Mouse (Mus musculus): ENCODE data around the gene Olfr45. TPM values are rescaled to one million over a fixed set of nuclear protein-coding genes. Genes with fewer than 3 reads are reported as not detected.
"Not testable (repeated sequence)": the region's sequence is repeated elsewhere in the genome, so short reads cannot be mapped to it uniquely, and the experiment has no call there.

The Olfr45 gene
- polyA plus RNA-seq (2012; ENCODE audit: insufficient read depth, insufficient read length, missing spikeins): not detected in 2 replicates

- TF ChIP-seq POLR2A (IDR thresholded peaks at IDR 0.05; ENCODE audit: borderline replicate concordance, low read depth, low read length) (no peak), CTCF (IDR thresholded peaks at IDR 0.05; ENCODE audit: low read depth, low read length) (no peak)
- no peaks in the 10 kb centered on the region for H3K4me1 ChIP-seq (ENCODE audit: control insufficient read depth, insufficient read depth, low read length)
- H3K4me3 ChIP-seq (ENCODE audit: insufficient read depth, low read length): no peak within 1 kb of the TSS
- no peak within 1 kb of the TSS for H3K27ac ChIP-seq (ENCODE audit: insufficient read depth, low read depth, low read length)
Observed at GRCm38 (mm10) chr7:140681651-140682050, at the start of gene Olfr45. Olfr45 (plus strand) TSS chr7:140681951.

GRCm38 (mm10) chr7:140646152-140646551, 35.6 kb upstream of the Olfr45 start, which contains the start of gene Olfr53:
Olfr53 (plus strand) TSS chr7:140646452.
- no peaks in the 10 kb centered on the region for H3K4me1 ChIP-seq (ENCODE audit: control insufficient read depth, insufficient read depth, low read length)
- H3K27ac ChIP-seq (ENCODE audit: insufficient read depth, low read depth, low read length): no peak within 1 kb of the TSS
- TF ChIP-seq POLR2A (IDR thresholded peaks at IDR 0.05; ENCODE audit: borderline replicate concordance, low read depth, low read length) (no peak), CTCF (IDR thresholded peaks at IDR 0.05; ENCODE audit: low read depth, low read length) (no peak)
- H3K4me3 ChIP-seq (ENCODE audit: insufficient read depth, low read length): no peak within 1 kb of the TSS

- H3K27ac ChIP-seq (ENCODE audit: insufficient read depth, low read depth, low read length): no peak within 1 kb of the TSS
- no peak for TF ChIP-seq POLR2A (IDR thresholded peaks at IDR 0.05; ENCODE audit: borderline replicate concordance, low read depth, low read length)
- TF ChIP-seq CTCF (IDR thresholded peaks at IDR 0.05; ENCODE audit: low read depth, low read length): no peak
- H3K4me1 ChIP-seq (ENCODE audit: control insufficient read depth, insufficient read depth, low read length): no peaks in the 10 kb centered on the region
- no peak within 1 kb of the TSS for H3K4me3 ChIP-seq (ENCODE audit: insufficient read depth, low read length)
Observed at GRCm38 (mm10) chr7:140659630-140660029, 22.1 kb upstream of the Olfr45 start, which contains the start of gene Olfr539. Olfr539 (plus strand) TSS chr7:140659930.

GRCm38 (mm10) chr7:140670693-140671092, 11.1 kb upstream of the Olfr45 start:
- H3K4me1 ChIP-seq (ENCODE audit: control insufficient read depth, insufficient read depth, low read length); H3K4me3 ChIP-seq (ENCODE audit: insufficient read depth, low read length); H3K27ac ChIP-seq (ENCODE audit: insufficient read depth, low read depth, low read length): not testable (repeated sequence)

- Histone ChIP-seq H3K4me3 (ENCODE audit: insufficient read depth, low read length) (no peak overlapping the region), H3K4me1 (ENCODE audit: control insufficient read depth, insufficient read depth, low read length) (no peaks in the 10 kb centered on the region), H3K27ac (ENCODE audit: insufficient read depth, low read depth, low read length) (no peak overlapping the region)
- TF ChIP-seq CTCF (IDR thresholded peaks at IDR 0.05; ENCODE audit: low read depth, low read length): no peak
- no peak for TF ChIP-seq POLR2A (IDR thresholded peaks at IDR 0.05; ENCODE audit: borderline replicate concordance, low read depth, low read length)
Observed at GRCm38 (mm10) chr7:140675863-140676262, 5.9 kb upstream of the Olfr45 start.

GRCm38 (mm10) chr7:140679591-140679990, 2.2 kb upstream of the Olfr45 start:
- not testable (repeated sequence) for H3K4me1 ChIP-seq (ENCODE audit: control insufficient read depth, insufficient read depth, low read length); H3K4me3 ChIP-seq (ENCODE audit: insufficient read depth, low read length); H3K27ac ChIP-seq (ENCODE audit: insufficient read depth, low read depth, low read length)

GRCm38 (mm10) chr7:140696967-140697366, 15.2 kb downstream of the Olfr45 start, which contains the start of gene Olfr541:
Olfr541 (plus strand) TSS chr7:140697267.
- Histone ChIP-seq H3K27ac (ENCODE audit: insufficient read depth, low read depth, low read length) (no peak within 1 kb of the TSS), H3K4me3 (ENCODE audit: insufficient read depth, low read length) (no peak within 1 kb of the TSS), H3K4me1 (ENCODE audit: control insufficient read depth, insufficient read depth, low read length) (no peaks in the 10 kb centered on the region)
- TF ChIP-seq POLR2A (IDR thresholded peaks at IDR 0.05; ENCODE audit: borderline replicate concordance, low read depth, low read length): no peak
- TF ChIP-seq CTCF (IDR thresholded peaks at IDR 0.05; ENCODE audit: low read depth, low read length): no peak

- no peak overlapping the region for H3K4me3 ChIP-seq (ENCODE audit: insufficient read depth, low read length)
- H3K4me1 ChIP-seq (ENCODE audit: control insufficient read depth, insufficient read depth, low read length): no peaks in the 10 kb centered on the region
- TF ChIP-seq CTCF (IDR thresholded peaks at IDR 0.05; ENCODE audit: low read depth, low read length) (no peak), POLR2A (IDR thresholded peaks at IDR 0.05; ENCODE audit: borderline replicate concordance, low read depth, low read length) (no peak)
- H3K27ac ChIP-seq (ENCODE audit: insufficient read depth, low read depth, low read length): no peak overlapping the region
Observed at GRCm38 (mm10) chr7:140706348-140706747, 24.6 kb downstream of the Olfr45 start.

- Histone ChIP-seq H3K4me3 (ENCODE audit: insufficient read depth, low read length) (no peak overlapping the region), H3K4me1 (ENCODE audit: control insufficient read depth, insufficient read depth, low read length) (no peaks in the 10 kb centered on the region), H3K27ac (ENCODE audit: insufficient read depth, low read depth, low read length) (no peak overlapping the region)
- TF ChIP-seq POLR2A (IDR thresholded peaks at IDR 0.05; ENCODE audit: borderline replicate concordance, low read depth, low read length) (no peak), CTCF (IDR thresholded peaks at IDR 0.05; ENCODE audit: low read depth, low read length) (no peak)
Observed at GRCm38 (mm10) chr7:140707536-140708284, 26.0 kb downstream of the Olfr45 start.

GRCm38 (mm10) chr7:140717155-140718055, 35.7 kb downstream of the Olfr45 start:
- no peak for TF ChIP-seq POLR2A (IDR thresholded peaks at IDR 0.05; ENCODE audit: borderline replicate concordance, low read depth, low read length)
- TF ChIP-seq CTCF (IDR thresholded peaks at IDR 0.05; ENCODE audit: low read depth, low read length): no peak
- H3K4me1 ChIP-seq (ENCODE audit: control insufficient read depth, insufficient read depth, low read length): no peaks in the 10 kb centered on the region
- no peak overlapping the region for H3K4me3 ChIP-seq (ENCODE audit: insufficient read depth, low read length)
- H3K27ac ChIP-seq (ENCODE audit: insufficient read depth, low read depth, low read length): no peak overlapping the region
